Mouse (Mus musculus): Measurements from ENCODE around the gene Reln. TPM values are rescaled to one million over a fixed set of nuclear protein-coding genes. Genes with fewer than 3 reads are reported as not detected.

The Reln gene
- polyA plus RNA-seq, 1 experiment from 2014 or later, result 118 TPM

GRCm38 (mm10) chr5:22171336-22171735 lies 173.2 kb downstream of the Reln start:
- WGBS, result 86% methylated on average over 5 of the region's 5 CpGs
- no peaks in the 10 kb centered on the region for H3K27me3 ChIP-seq (ENCODE audit: control insufficient read depth, insufficient read depth, low read length)
- no peak overlapping the region for H3K27ac ChIP-seq (ENCODE audit: low read depth, low read length)
- no peaks in the 10 kb centered on the region for H3K9me3 ChIP-seq (ENCODE audit: control insufficient read depth, low read length)
- H3K36me3 ChIP-seq (ENCODE audit: control insufficient read depth, insufficient read depth, low read length), result no peaks in the 10 kb centered on the region
- ATAC-seq (ENCODE audit: low read depth), result no peak
- no peak overlapping the region for H3K9ac ChIP-seq (replicated peaks; ENCODE audit: low read depth, low read length)
- H3K4me2 ChIP-seq (ENCODE audit: low read depth, low read length), result no peak overlapping the region
- H3K4me3 ChIP-seq (ENCODE audit: low read depth, low read length), result no peak overlapping the region
- no peaks in the 10 kb centered on the region for H3K4me1 ChIP-seq (ENCODE audit: control insufficient read depth, insufficient read depth, low read length)

- H3K27me3 ChIP-seq (ENCODE audit: control insufficient read depth, insufficient read depth, low read length), result no peaks in the 10 kb centered on the region
- H3K4me2 ChIP-seq (ENCODE audit: low read depth, low read length), result no peak overlapping the region
- peak; percentile 58; the same call in 1 of the 2 replicates for ATAC-seq (ENCODE audit: low read depth)
- H3K9ac ChIP-seq (replicated peaks; ENCODE audit: low read depth, low read length), result no peak overlapping the region
- no peaks in the 10 kb centered on the region for H3K9me3 ChIP-seq (ENCODE audit: control insufficient read depth, low read length)
- H3K4me3 ChIP-seq (ENCODE audit: low read depth, low read length), result no peak overlapping the region
- no peaks in the 10 kb centered on the region for H3K36me3 ChIP-seq (ENCODE audit: control insufficient read depth, insufficient read depth, low read length)
- H3K27ac ChIP-seq (ENCODE audit: low read depth, low read length), result no peak overlapping the region
- H3K4me1 ChIP-seq (ENCODE audit: control insufficient read depth, insufficient read depth, low read length), result 0 out of 2 replicates have a peak, but pooled peaks cover 3% of the 10 kb centered on the region
- WGBS, result 43% methylated on average over 10 of the region's 10 CpGs
Observed at GRCm38 (mm10) chr5:22164060-22164934, 180.2 kb downstream of the Reln start.

DNA sequence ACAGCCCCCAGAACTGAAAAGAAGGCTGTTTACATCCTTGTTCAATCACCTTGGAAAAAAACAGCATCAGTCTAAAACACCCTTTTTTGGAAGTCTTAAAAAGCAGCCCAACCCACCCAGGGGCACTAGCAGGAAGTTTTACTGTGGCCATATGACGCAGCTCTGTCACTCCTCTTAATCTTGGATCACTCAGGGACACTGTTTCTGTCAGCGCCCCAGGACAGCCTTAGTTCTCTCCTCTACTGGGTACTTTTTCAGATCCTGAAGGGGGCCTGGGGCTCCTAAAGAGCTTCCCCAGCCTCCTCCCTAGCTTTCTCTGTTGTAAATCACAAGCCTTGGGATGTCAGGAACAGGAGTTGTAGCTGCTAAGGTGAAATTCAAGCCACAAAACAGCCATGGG lies 183.6 kb downstream of the Reln start:
- ATAC-seq (ENCODE audit: low read depth), result 0 out of 2 replicates have a peak, but pooled peaks have one; percentile 10

GRCm38 (mm10) chr5:22158754-22159153 lies 185.7 kb downstream of the Reln start:
- H3K9ac ChIP-seq (replicated peaks; ENCODE audit: low read depth, low read length), result no peak overlapping the region
- H3K36me3 ChIP-seq (ENCODE audit: control insufficient read depth, insufficient read depth, low read length), result no peaks in the 10 kb centered on the region
- H3K27ac ChIP-seq (ENCODE audit: low read depth, low read length), result no peak overlapping the region
- ATAC-seq (ENCODE audit: low read depth), result no peak
- H3K4me1 ChIP-seq (ENCODE audit: control insufficient read depth, insufficient read depth, low read length), result 0 out of 2 replicates have a peak, but pooled peaks cover under 1% of the 10 kb centered on the region
- H3K4me3 ChIP-seq (ENCODE audit: low read depth, low read length), result no peak overlapping the region
- no peaks in the 10 kb centered on the region for H3K9me3 ChIP-seq (ENCODE audit: control insufficient read depth, low read length)
- no peaks in the 10 kb centered on the region for H3K27me3 ChIP-seq (ENCODE audit: control insufficient read depth, insufficient read depth, low read length)
- WGBS, result 83% methylated on average over 11 of the region's 11 CpGs
- no peak overlapping the region for H3K4me2 ChIP-seq (ENCODE audit: low read depth, low read length)

More for the DNA sequence above, 183.6 kb downstream of the Reln start:
- Histone ChIP-seq H3K9me3 (ENCODE audit: control insufficient read depth, low read length) (no peaks in the 10 kb centered on the region), H3K27me3 (ENCODE audit: control insufficient read depth, insufficient read depth, low read length) (no peaks in the 10 kb centered on the region), H3K4me1 (ENCODE audit: control insufficient read depth, insufficient read depth, low read length) (0 out of 2 replicates have a peak, but pooled peaks cover 3% of the 10 kb centered on the region), H3K36me3 (ENCODE audit: control insufficient read depth, insufficient read depth, low read length) (no peaks in the 10 kb centered on the region), H3K9ac (replicated peaks; ENCODE audit: low read depth, low read length) (no peak overlapping the region), H3K27ac (ENCODE audit: low read depth, low read length) (no peak overlapping the region), H3K4me3 (ENCODE audit: low read depth, low read length) (no peak overlapping the region), H3K4me2 (ENCODE audit: low read depth, low read length) (no peak overlapping the region)
- 12% methylated on average over 2 of the region's 2 CpGs for WGBS

DNA sequence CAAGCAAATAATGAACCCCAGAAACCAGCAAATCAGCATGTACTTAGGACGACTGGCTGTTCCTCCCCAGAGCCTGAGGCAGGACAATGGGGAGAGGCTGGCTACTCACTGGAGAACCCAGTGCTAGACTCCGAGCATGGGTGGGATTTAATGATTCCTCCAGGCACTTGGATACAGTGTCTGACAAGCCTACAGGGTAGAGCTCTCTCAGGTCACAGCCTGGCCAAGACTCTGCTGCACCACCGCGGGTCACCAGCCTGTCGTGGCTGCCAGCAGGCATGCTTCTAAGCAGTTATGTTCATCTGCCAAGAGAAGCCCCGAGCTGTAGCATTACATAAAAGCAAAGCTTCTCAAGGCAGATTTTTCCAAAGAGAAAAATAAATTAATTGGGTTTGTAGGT lies 190.9 kb downstream of the Reln start:
- ATAC-seq (ENCODE audit: low read depth), result no peak
- 36% methylated on average over 6 of the region's 6 CpGs for WGBS
- Histone ChIP-seq H3K9me3 (ENCODE audit: control insufficient read depth, low read length) (no peaks in the 10 kb centered on the region), H3K9ac (replicated peaks; ENCODE audit: low read depth, low read length) (no peak overlapping the region), H3K36me3 (ENCODE audit: control insufficient read depth, insufficient read depth, low read length) (no peaks in the 10 kb centered on the region), H3K4me2 (ENCODE audit: low read depth, low read length) (no peak overlapping the region), H3K4me1 (ENCODE audit: control insufficient read depth, insufficient read depth, low read length) (0 out of 2 replicates have a peak, but pooled peaks cover 3% of the 10 kb centered on the region), H3K27me3 (ENCODE audit: control insufficient read depth, insufficient read depth, low read length) (no peaks in the 10 kb centered on the region), H3K4me3 (ENCODE audit: low read depth, low read length) (no peak overlapping the region), H3K27ac (ENCODE audit: low read depth, low read length) (no peak overlapping the region)

DNA sequence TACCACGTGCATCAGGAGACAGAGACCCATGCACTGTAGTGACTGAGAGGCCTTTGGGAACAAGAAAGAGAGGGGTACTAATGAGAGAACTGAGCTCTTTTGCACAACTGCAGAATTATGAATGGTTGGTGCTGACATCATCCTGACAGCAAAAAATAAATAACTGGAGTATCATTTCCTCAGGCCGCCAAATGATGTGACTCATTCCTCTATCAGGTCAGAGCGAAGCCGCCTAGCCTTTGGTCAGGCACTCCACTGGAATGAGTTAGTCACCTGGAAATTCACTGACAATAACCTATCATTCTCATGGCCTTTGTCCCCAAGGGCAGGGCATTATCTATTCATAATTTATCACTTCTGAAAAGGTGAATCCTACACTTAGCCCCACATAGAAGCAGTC lies 202.7 kb downstream of the Reln start:
- H3K36me3 ChIP-seq (ENCODE audit: control insufficient read depth, insufficient read depth, low read length), result no peaks in the 10 kb centered on the region
- H3K4me2 ChIP-seq (ENCODE audit: low read depth, low read length), result no peak overlapping the region
- H3K4me1 ChIP-seq (ENCODE audit: control insufficient read depth, insufficient read depth, low read length), result no peaks in the 10 kb centered on the region
- no peaks in the 10 kb centered on the region for H3K27me3 ChIP-seq (ENCODE audit: control insufficient read depth, insufficient read depth, low read length)
- H3K9ac ChIP-seq (replicated peaks; ENCODE audit: low read depth, low read length), result no peak overlapping the region
- H3K4me3 ChIP-seq (ENCODE audit: low read depth, low read length), result no peak overlapping the region
- no peak overlapping the region for H3K27ac ChIP-seq (ENCODE audit: low read depth, low read length)
- ATAC-seq (ENCODE audit: low read depth), result no peak
- 74% methylated on average over 4 of the region's 4 CpGs for WGBS
- H3K9me3 ChIP-seq (ENCODE audit: control insufficient read depth, low read length), result no peaks in the 10 kb centered on the region

DNA sequence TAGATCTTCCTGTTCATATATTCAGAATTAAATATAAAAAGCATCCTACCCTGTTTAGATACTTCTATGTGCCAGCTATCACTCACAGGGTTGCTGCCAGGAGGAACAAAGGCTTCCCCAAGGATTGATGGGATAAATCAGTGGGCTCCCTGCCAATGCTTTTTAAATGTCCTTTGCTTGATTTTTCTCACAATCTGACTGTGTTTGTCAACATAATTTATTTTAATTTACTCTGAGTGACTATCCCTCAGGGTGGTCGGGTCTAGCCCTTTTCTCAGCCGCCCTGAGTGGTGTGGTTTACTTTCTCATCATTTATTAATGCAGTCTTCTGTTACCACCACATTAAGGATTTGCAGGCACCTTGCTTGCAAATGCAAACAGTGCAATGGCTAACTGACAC lies 205.5 kb downstream of the Reln start:
- Histone ChIP-seq H3K4me3 (ENCODE audit: low read depth, low read length) (no peak overlapping the region), H3K4me2 (ENCODE audit: low read depth, low read length) (no peak overlapping the region), H3K9me3 (ENCODE audit: control insufficient read depth, low read length) (no peaks in the 10 kb centered on the region), H3K27ac (ENCODE audit: low read depth, low read length) (no peak overlapping the region), H3K36me3 (ENCODE audit: control insufficient read depth, insufficient read depth, low read length) (no peaks in the 10 kb centered on the region), H3K4me1 (ENCODE audit: control insufficient read depth, insufficient read depth, low read length) (no peaks in the 10 kb centered on the region), H3K27me3 (ENCODE audit: control insufficient read depth, insufficient read depth, low read length) (no peaks in the 10 kb centered on the region), H3K9ac (replicated peaks; ENCODE audit: low read depth, low read length) (no peak overlapping the region)
- 19% methylated on average over 2 of the region's 2 CpGs for WGBS
- ATAC-seq (ENCODE audit: low read depth), result no peak

- 78% methylated on average over 9 of the region's 9 CpGs for WGBS
- no peak for ATAC-seq (ENCODE audit: low read depth)
- H3K27ac ChIP-seq (ENCODE audit: low read depth, low read length), result no peak overlapping the region
Observed at GRCm38 (mm10) chr5:22134402-22134801, 210.1 kb downstream of the Reln start.

DNA sequence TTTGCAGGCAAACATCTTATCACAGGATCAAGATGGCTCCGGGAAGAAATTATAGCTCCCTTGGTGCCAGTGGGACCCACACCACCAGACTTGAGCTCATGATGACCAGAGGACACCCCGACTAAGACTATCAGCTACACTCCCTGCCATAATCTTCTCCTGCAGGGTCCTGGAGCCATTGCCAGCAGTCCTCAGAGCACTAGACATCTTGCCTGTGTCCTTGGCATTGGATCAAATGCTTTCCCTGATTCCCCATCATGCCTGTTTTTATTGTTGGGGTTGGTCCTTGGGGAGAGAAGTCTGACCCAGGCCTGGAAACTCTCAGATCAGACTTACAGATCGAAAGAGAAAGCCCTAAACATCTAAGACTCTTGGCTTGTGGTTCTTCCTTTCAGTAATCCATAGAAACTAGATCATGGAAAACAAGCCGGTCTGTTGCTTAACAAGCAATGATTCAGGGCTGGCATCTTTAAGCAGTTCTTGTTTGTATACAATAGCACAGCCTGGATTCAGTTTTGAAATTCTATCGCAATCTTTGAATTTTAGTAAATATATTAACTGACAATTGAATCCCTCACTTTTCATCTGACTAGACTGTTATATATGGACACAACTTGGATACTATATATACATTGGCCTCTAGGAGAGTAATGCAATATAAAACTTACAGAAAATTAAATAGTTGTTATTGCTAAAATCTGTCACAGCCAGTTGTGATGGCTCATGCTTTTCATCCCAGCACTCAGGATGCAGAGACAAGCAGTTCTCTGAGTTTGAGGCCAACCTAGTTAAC lies 212.6 kb downstream of the Reln start:
- Histone ChIP-seq H3K4me2 (ENCODE audit: low read depth, low read length) (no peak overlapping the region), H3K9me3 (ENCODE audit: control insufficient read depth, low read length) (no peaks in the 10 kb centered on the region), H3K9ac (replicated peaks; ENCODE audit: low read depth, low read length) (no peak overlapping the region), H3K27ac (ENCODE audit: low read depth, low read length) (no peak overlapping the region), H3K4me1 (ENCODE audit: control insufficient read depth, insufficient read depth, low read length) (no peaks in the 10 kb centered on the region), H3K27me3 (ENCODE audit: control insufficient read depth, insufficient read depth, low read length) (no peaks in the 10 kb centered on the region), H3K4me3 (ENCODE audit: low read depth, low read length) (no peak overlapping the region), H3K36me3 (ENCODE audit: control insufficient read depth, insufficient read depth, low read length) (no peaks in the 10 kb centered on the region)
- ATAC-seq (ENCODE audit: low read depth), result no peak
- WGBS, result 77% methylated on average over 5 of the region's 5 CpGs

More at GRCm38 (mm10) chr5:22134402-22134801, 210.1 kb downstream of the Reln start:
- H3K4me1 ChIP-seq (ENCODE audit: control insufficient read depth, insufficient read depth, low read length), result no peaks in the 10 kb centered on the region
- H3K4me2 ChIP-seq (ENCODE audit: low read depth, low read length), result no peak overlapping the region
- H3K27me3 ChIP-seq (ENCODE audit: control insufficient read depth, insufficient read depth, low read length), result no peaks in the 10 kb centered on the region
- no peaks in the 10 kb centered on the region for H3K36me3 ChIP-seq (ENCODE audit: control insufficient read depth, insufficient read depth, low read length)
- H3K9me3 ChIP-seq (ENCODE audit: control insufficient read depth, low read length), result no peaks in the 10 kb centered on the region
- H3K4me3 ChIP-seq (ENCODE audit: low read depth, low read length), result no peak overlapping the region
- H3K9ac ChIP-seq (replicated peaks; ENCODE audit: low read depth, low read length), result no peak overlapping the region
